Mouse (Mus musculus): ENCODE measurements around the gene Chchd6.

Gene Chchd6

DNA sequence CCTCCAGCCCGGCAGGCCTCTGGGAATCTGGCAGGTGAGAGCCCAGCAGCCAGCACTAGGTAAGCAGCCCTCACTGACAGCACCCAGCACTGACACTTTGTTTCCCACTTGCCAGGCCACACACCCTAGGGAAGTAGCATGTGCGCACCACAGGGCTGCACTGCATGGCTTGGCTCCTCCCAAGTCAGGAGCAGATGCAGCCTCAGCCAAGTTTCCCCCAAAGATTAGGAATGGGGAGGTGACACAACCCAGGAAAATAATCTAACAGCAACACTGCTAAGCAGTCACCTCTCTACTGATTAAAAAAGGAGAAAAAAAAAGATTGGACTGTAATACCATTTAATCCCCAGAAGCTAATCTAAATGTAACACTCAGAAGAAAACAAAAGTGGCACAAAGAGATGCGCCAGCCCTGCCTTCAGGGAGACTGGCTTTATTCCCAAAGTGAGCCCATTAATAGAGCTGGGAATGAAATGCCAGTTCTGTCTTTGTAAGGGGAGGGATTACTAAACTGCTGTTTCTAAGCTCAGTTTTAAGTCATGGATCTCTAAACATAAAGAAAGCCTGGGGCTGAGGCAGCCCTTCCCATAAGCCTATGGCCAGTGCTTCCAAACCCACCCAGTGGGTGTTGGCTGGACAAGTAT is 188.1 kb downstream of the Chchd6 start:
- no peak for DNase-seq (ENCODE audit: low spot score in 2 of 2)

DNA sequence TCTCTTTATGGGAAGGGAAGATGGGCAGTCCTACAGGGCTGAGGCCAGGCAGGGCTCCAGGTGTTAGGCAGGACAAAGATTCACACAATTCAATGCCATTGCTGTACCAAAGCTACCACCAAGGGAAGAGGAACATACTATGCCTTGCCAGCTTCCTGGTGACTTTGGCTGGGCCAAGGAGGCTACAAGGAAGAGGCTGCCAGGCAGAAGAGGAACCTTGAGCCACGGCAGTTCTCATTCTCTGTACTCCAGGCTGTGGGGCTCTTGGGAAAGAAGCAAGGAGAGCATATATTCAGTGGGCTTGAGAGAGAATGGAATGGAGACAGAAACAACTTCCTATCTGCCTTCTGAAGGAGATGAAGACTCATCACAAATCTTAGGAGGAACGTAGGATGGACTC is 190.5 kb downstream of the Chchd6 start:
- DNase-seq (ENCODE audit: low spot score in 2 of 2), result no peak

DNA sequence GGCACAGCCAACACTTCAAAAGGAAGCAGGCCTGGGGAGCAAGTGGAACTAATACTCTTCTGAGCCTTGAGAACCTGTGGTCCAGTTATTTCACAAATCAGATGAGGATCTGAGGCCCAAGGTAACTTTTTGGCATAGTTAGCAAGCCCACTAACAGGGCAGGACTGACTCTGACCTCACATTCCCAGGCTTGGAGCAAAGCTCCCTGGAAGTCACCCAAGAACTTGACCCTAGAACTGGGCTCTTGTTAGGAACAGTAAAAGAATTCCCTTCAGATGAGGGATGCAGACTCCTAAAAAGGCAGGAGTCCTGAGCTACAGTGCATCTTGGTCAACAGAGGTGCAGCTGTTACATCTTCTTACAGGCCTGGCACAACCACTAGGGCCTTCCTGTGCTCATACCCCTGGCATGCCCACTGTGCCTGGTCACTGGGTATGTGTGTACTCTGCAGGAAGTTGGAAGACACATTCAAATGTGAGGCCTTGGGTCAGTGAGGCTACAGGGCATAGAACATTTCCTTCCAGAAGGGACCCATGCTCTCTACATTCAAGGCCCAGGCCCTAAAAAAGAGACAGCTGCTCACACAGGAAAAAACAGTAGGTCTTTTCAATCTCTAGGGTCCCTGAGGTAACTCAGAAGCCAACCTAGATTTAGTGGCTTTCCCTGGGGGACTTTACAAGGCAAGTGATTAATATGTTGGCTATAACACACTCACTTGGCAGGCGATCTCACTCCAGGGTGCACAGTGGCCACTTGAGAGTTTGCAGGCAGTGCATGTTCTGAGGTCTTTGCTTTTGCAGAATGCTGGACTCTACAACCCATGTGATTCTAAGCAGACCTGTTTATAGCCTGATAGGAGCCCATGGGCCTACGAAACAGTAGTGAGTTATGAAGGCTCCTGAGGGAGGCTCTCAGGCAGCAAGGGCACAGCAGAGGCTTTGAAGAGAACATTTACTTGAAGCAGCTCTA is 191.9 kb downstream of the Chchd6 start:
- peak; percentile 19 to 20 for DNase-seq (ENCODE audit: low spot score in 2 of 2)

DNA sequence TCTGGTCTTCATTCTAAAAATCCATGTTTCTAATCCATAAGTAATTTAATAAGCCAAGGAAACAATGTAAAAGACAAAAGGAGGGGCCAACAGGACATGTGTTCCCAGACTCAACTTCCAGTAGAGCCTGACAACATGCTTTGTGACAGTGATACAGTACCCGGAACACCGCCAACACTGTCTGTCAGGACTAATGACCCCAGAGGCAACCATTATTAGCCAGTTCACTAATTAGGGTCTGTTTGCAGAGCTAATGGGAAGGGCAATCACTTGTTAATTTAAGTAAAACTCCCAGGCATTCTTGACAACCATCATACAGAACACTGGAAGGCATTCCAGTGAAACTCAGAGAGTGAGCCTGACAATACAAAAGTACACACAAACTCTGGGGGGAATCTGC is 193.0 kb downstream of the Chchd6 start:
- no peak for DNase-seq (ENCODE audit: low spot score in 2 of 2)

DNA sequence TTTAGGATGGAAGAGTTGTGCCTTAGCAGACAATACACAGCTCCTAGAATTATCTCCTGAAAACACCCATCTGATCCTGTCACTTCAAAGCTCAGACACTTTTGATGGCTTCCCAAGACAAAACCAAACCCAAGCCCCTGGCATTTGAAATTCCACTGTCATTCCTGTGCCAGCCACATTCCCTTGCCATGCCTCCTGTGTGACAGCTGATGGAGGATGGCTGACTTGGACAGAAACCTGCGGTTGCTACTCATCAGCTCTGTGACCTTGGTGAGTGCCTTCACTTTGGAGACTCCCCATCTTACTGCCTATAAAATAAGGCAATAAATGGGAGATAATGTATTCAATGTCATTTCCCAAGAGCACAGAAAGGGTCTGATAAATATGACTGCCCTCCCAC is 195.9 kb downstream of the Chchd6 start:
- DNase-seq (ENCODE audit: low spot score in 2 of 2), result no peak

DNA sequence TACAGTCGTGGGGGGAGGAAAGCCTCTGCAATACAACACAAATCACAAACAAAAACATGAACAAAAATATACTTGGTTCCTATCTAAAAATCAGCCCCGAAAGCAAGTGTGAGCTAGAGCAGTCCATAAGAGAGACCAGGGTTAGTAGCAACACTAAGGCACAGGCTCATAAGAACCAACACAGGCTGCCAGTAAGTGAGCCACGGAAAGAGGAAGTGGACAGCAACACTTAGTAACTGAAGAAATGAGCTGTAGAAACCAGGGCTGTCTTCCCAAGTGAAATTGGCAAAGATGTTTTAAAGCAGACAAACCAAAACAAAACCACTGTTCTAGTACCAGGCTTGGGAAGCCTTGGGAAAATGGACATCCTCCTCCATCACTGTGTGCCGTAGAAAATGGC is 197.5 kb downstream of the Chchd6 start:
- DNase-seq (ENCODE audit: low spot score in 2 of 2), result no peak

DNA sequence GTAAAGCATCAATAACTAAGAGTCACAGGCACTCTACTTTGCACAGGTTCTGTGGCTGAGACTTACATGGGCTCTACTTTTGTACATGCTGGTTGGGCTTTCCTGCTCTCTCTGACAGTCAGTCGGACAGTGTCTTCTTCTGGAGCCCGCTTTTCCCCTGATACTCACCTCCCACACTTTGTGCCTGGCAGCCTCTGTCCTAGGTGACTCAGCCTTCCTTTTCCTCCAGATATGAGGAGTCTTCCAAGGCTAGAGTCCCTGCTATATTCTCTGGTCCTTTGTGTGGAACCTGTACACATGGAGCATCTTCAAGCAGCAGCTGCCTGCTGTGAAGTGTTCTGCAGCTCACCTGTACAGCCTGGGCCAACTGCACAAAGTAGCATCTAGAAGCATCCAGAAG is 201.6 kb downstream of the Chchd6 start:
- DNase-seq (ENCODE audit: low spot score in 2 of 2), result no peak

DNA sequence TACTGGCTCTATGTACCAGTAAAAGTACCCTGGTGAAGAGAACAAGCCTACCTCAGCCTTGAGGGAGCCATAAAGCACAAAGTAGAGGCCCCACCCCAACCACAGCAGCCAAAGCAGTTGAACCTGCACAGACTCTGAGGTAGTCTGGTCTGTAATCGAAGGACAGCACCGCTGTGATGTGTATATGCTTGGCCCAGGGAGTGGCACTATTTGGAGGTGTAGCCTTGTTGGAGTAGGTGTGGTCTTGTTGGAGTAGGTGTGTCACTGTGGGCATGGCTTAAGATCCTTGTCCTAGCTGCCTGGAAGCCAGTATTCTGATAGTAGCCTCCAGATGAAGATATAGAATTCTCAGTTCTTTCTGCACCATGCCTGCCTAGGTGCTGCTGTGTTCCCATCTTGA is 203.2 kb downstream of the Chchd6 start:
- DNase-seq (ENCODE audit: low spot score in 2 of 2), result no peak

DNA sequence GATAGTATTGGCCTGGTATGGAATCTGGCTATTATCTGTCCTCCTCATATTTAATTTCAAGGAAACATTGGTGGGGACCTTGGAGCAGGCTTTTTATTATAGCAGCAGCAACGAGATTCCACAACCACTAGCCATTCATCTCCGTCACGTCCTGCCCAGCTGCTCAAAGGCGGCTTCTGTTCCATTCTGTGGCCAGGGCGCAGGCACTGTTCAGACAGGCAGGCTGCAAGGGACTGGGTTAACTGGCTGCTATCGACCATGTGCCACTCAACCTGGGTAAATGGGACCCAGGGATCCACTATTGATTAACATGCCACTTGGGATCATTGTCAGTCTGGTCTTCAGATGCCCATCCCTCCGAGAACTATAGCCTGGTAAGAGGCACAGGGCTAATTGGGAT is 205.7 kb downstream of the Chchd6 start:
- no peak for DNase-seq (ENCODE audit: low spot score in 2 of 2)

DNA sequence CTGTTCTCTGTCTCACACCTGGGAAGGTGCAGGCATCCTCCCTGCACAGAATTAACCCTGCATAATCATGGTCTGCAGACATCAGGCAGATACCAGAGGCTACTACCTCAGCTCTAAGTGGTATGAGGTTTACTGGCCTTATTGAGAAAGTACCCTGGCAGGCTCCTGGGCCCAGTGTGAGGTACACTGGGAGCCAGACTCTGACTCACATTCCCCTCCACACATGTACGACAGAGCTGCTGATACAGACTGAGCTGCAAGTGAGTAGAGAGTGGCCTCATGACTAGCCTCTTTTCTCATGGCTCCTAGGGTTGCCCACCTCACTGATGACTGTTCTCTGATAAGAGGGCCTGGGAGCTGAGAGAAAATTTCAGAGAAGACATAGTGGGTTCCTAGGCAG is 208.5 kb downstream of the Chchd6 start:
- no peak for DNase-seq (ENCODE audit: low spot score in 2 of 2)

DNA sequence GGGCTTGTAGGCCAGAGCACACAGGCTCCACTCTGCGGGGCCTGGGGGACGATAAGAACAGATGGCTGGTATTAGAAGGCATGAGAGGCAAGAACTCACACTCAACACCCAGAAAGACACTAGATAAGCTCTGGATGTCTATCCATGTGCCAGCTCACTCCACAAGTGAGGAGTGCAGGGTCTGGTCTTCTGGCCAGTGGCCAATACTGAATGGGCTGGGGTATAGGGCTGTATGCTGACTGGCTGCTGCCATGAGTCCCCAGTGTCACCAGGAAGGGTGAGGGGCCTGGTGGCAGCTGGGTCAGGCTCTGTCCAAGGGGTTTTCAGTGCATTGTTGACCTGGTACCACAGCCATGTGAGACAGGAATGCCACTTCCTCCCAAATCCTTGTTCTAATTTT is 210.8 kb downstream of the Chchd6 start:
- no peak for DNase-seq (ENCODE audit: low spot score in 2 of 2)

DNA sequence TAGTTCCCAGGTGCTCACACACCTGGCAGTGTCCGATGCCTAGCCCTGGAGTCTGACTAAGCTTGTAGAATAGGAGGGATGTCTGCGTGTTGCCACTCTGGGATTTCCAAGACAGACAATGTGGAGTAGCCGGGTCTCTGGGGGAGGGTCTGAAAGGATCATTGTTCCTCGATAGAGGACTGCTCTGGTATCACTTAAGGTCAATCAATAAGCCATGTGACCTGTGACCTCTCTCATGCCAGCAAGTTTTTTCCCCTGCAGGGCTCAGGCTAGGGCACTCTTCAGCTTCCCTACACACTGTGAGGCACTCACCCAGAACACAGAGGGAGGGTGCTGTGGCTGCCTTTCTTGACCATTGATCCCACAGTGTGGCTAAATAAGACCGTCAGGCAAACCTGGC is 213.6 kb downstream of the Chchd6 start:
- DNase-seq (ENCODE audit: low spot score in 2 of 2), result no peak

DNA sequence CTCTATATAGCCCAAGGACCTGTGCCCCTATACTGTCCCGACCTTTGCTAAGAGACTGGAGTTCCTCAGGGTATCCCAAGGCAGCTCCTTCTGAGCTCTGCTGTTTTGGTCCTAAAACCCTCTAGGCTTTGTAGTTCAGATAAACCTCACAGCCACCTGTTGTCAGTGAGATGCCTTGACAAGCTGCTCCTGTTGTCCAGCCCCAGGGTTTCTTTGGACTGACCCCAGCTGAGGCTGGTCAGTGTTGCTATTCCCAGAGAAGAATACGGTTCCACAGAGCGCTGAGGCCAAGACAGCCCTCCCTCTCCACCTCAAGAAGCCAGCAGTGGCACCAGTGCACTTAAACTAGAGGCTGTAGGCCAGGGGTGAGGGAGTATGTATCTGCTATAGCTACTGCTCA is 214.3 kb downstream of the Chchd6 start:
- no peak for DNase-seq (ENCODE audit: low spot score in 2 of 2)

DNA sequence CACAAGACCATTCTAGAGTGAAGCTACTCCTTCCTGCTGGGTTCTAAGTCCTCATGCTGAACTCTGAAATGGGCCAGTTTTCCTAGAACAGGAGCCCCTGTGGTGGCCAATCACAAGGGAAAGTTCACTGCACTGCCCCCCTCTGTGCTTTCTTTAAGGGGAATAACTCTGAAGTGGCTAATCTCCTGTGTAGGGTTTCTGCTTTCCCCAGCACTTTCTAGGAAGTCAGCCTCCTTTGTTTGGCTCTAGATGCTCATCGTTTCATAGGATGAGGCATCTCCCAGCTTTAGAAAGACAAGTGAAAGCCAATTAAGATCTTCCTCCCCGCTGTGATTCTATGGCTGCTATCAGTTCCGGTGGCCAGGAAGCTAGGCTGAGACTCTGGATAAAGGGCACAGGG is 214.7 kb downstream of the Chchd6 start:
- no peak for DNase-seq (ENCODE audit: low spot score in 2 of 2)

DNA sequence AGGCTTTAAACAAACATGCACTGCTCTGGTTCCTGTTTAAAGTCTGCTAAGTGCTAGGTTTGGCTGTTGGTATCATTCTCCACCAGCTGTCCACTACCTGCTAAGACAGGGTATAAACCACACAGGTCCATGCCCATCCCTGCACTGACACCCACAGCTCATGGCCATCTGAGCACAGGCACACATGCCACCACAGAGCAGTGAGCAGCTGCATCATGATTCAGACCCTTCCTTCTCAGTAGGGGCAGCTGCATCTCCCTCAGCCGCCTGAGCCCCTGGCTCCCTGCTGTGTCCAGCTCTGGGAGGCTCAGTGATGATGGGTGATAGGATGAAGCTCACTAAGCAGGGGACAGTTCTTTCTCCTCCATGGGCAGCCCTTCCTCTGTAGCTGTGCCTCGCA is 217.2 kb downstream of the Chchd6 start:
- no peak for DNase-seq (ENCODE audit: low spot score in 2 of 2)

DNA sequence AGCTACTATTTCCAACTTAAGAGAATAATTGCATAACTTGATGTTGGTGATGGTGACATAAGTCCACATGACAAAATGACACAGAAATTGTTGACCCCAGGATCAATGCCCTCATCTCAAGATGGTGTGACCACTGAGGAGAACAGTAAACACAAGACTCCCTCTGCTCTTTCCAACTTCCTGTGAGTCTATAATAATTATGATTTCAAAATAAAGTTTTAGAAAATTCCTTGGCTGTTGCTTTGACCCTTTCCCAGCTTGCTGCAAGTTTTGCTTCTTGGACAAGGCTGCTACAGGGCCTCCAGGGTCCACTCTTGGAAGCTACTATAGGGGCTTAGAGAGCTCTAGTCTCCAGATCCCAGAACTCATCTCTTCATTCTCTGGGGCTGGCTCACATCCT is 226.6 kb downstream of the Chchd6 start:
- DNase-seq (ENCODE audit: low spot score in 2 of 2), result no peak

DNA sequence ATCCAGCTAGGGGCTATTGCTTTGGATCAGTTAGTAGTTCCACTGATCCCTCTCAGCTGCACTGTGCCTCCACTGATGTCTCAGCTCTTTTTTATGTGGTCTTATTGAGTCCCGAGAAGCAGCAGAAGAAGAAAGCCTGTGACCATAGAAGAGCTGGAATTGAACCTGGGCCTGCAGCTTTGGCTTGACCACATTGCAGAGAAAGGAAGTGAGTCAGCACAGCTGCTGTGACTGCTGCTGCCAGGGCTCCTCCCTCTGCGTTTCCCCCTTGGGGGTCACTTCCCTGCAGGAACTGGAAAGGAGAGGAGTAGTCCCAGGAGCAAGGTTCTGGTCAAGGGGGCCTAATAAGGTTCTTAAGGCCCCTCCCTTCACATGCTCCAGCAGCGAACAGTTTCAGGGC is 231.1 kb downstream of the Chchd6 start:
- peak; percentile 55 to 62 for DNase-seq (ENCODE audit: low spot score in 2 of 2)

DNA sequence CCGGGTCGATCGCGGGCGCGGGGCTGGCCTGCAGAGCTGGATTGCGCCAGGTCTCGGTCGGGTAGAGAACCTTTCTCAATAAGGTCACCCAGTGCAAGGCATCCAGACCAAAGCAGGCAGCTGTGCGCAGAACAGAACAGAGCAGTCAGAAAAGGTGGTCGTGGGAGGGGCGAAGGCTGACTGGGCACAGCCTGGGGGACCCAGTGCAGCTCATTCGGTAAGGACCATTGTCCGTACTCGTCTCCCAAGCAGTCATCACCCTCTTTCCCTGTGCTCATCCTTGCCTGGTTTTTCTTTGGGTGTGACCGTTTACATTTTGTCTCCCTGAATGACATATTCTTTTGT is 232.4 kb downstream of the Chchd6 start:
- DNase-seq (ENCODE audit: low spot score in 2 of 2), result no peak

DNA sequence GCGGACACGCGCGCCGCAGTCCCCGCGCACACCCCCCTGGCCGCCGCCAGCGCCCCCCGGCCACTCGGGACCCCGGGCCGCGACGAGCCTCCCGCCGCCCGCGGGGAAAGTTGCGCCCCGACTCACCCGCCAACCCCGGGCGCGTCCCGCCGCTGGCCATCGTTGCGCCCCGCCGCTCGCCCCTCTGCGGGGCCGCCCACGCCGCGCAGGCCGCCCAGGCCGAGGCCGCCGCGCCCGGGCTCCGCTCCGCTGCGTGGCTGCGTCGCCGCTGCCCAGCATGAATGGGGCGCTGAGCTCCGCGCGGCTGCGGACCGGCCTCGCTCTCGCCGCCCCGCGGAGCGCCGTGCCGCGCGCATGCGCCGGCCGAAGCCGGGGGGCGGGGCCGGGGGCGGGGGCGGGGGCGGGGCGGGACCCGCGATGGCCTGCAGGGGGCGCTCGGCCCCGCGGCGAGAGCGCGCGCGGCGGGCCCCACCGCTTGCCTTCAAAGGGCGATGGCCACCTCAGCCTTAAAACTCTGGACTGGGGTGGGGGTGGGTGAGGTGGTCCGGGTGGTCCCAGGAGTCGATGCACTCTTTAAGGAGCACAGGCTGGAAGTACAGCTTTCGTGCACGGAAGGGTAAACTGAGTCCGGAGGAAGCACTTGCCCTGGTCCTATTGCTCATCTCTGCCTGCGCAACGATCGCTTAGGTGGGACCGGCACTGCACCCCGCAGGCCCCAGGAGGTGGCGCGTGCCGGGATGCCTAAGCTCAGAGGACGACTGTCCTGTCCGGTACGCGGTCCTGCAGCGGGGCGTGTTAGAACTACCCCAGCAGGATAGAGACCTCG is 233.0 kb downstream of the Chchd6 start, which contains the start of gene Plxna1:
TSS of gene Plxna1 (minus strand) at position 340 of the 826 bp plus-strand sequence.
- DNase-seq (ENCODE audit: low spot score in 2 of 2), result peak; percentile 42 to 55

DNA sequence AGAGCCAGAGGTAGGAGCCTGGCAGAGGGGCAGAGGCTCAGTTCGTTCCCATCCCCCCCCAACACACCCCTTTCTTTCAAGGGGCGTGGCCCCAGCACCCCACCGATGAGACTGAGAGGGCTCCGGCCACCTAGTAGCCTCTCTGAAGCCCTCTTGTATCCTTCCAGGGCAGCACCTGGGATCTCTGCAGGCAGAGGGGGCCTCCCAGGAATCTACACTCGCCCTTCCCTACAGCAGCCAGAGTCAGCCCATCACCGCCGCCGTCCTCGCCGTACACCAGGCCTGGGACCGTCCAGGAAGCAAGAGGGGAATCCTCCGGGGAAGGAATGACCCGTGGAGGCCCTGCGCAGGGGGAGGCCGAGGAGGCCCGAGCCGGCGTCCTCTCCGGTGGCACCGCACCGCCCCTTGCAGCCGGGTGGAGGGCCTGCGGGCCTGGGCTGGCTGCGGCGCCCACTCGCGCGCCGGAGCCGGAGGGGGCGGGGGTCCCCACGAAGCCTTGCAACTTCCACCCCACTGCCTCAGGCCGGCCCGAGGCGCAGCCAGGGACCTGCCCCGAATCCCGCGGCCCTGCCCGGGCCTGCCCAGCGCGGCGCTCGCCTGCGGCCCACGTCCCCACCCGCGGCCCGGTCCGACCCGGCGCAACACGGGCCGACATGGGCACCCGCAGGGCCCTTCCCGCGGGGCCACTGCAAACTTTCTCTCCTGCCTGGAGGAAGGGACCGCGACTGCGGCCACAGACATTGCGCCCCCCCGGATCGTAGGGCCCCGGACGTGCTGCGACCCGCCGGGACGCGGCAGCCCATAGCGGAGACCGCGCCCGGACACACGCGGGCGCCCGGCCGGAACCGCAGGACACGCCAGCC is 233.8 kb downstream of the Chchd6 start:
- peak; percentile 48 to 61 for DNase-seq (ENCODE audit: low spot score in 2 of 2)

DNA sequence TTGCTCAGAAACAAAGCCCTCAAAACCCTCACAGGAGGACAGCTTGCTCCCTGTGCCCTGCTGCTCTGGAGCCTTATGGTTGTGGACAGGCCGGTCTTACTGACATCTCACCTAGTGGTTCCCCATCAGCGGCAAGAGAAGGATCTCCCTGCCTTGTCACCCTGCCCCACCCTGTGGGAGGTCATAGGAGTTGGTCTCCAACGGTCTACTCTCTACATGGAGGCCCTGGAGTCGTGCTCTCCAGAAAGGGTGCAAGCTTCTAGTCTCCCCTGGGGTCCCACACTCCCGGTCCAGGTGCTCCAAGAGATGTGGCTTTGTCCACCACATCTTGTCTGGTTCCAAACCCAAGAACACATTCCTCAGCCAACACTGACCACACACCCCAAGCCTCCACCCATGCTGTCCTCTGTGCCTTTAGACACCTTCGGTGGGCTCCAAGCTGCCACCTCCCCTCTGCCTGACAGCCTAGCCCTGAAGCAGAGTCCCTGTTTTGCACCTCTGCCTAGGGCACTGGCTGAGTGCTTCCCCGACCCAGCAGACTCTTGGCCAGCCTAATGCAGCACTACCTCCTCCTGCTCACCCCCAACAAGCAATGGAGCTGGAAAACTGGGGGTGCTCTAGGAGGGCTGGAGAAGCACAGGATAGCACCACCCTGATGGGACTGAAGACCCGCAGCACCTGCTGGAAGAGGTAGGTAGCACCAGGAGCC is 234.6 kb downstream of the Chchd6 start:
- DNase-seq (ENCODE audit: low spot score in 2 of 2), result no peak
